Mouse (Mus musculus) intestine, embryonic 16.5 days (tissue): ENCODE measurements around the gene Gtsf2. TPM values are rescaled to one million over a fixed set of nuclear protein-coding genes. Genes with fewer than 3 reads are reported as not detected.
"Not testable (repeated sequence)": the region's sequence is repeated elsewhere in the genome, so short reads cannot be mapped to it uniquely, and the experiment has no call there.

Source experiments
- ATAC-seq: fragments of 200-750 bp; cut with Nextera tagmentation; 2 replicates; pipeline ENCODE4 v1.8.0; 2017; ENCODE audit warnings: moderate TSS enrichment, moderate library complexity
- H3K27ac ChIP-seq: fragments of 300-500 bp; sonication (generic); 2 replicates; pipeline ENCODE4 v1.5.1; 2014; ENCODE audit warnings: mild to moderate bottlenecking, low read length
- H3K27me3 ChIP-seq: fragments of 300-500 bp; sonication (generic); replicated peaks from 2 replicates; pipeline ENCODE4 v1.6.1; 2014; ENCODE audit warnings: low read length, control low read depth, mixed read lengths; ENCODE audit not compliant: control insufficient read depth, insufficient read depth
- H3K36me3 ChIP-seq: fragments of 300-500 bp; sonication (generic); 2 replicates; pipeline ENCODE4 v1.6.1; 2014; ENCODE audit warnings: low read length, control low read depth; ENCODE audit not compliant: control insufficient read depth, insufficient read depth
- H3K4me1 ChIP-seq: fragments of 300-500 bp; sonication (generic); 2 replicates; pipeline ENCODE4 v1.6.1; 2014; ENCODE audit warnings: low read length, control low read depth, mixed read lengths; ENCODE audit not compliant: control insufficient read depth, insufficient read depth
- H3K4me2 ChIP-seq: fragments of 300-500 bp; sonication (generic); 2 replicates; pipeline ENCODE4 v1.6.1; 2014; ENCODE audit warnings: low read depth, low read length, control low read depth
- H3K4me3 ChIP-seq: fragments of 300-500 bp; sonication (generic); 2 replicates; pipeline ENCODE4 v1.5.1; 2014; ENCODE audit warnings: mild to moderate bottlenecking, low read length
- H3K9ac ChIP-seq: fragments of 300-500 bp; sonication (generic); 2 replicates; pipeline ENCODE4 v1.6.1; 2014; ENCODE audit warnings: low read depth, low read length
- H3K9me3 ChIP-seq: fragments of 300-500 bp; sonication (generic); 2 replicates; pipeline ENCODE4 v1.6.1; 2016; ENCODE audit warnings: low read length, control low read depth; ENCODE audit not compliant: control insufficient read depth
- WGBS: fragments of 180-500 bp; shearing (Covaris S2); extraction: QIAGEN DNeasy Blood & Tissue Kit; methylation state at CpG from one replicate; pipeline ENCODE4 v1.1.7; 2014; 5-methylcytosine and 5-hydroxymethylcytosine counted together
- polyA plus RNA-seq: library from polyadenylated mRNA; unstranded; fragments of >200 nt; fragmentation: Nextera tagmentation; extraction: Ambion mirVana; gene quantifications from 2 replicates; pipeline ENCODE4 v1.2.1, GENCODE M21; 2015

Gene Gtsf2
- polyA plus RNA-seq, 1 experiment from 2014 or later = not detected

GRCm38 (mm10) chr15:103473769-103474168 lies 25.5 kb upstream of the Gtsf2 start:
- Histone ChIP-seq H3K4me1 (no peaks in the 10 kb centered on the region), H3K27me3 (no peaks in the 10 kb centered on the region), H3K9ac (no peak overlapping the region), H3K27ac (no peak overlapping the region), H3K36me3 (no peaks in the 10 kb centered on the region), H3K4me3 (no peak overlapping the region), H3K9me3 (no peaks in the 10 kb centered on the region), H3K4me2 (no peak overlapping the region)
- 87% methylated on average over 5 of the region's 5 CpGs for WGBS
- no peak for ATAC-seq

GRCm38 (mm10) chr15:103473182-103473581 lies 24.9 kb upstream of the Gtsf2 start:
- WGBS = 89% methylated on average over 7 of the region's 7 CpGs
- no peaks in the 10 kb centered on the region for H3K27me3 ChIP-seq
- no peaks in the 10 kb centered on the region for H3K9me3 ChIP-seq
- H3K4me1 ChIP-seq = no peaks in the 10 kb centered on the region
- H3K4me2 ChIP-seq = no peak overlapping the region
- H3K4me3 ChIP-seq = no peak overlapping the region
- no peak for ATAC-seq
- no peaks in the 10 kb centered on the region for H3K36me3 ChIP-seq
- no peak overlapping the region for H3K9ac ChIP-seq
- no peak overlapping the region for H3K27ac ChIP-seq

DNA sequence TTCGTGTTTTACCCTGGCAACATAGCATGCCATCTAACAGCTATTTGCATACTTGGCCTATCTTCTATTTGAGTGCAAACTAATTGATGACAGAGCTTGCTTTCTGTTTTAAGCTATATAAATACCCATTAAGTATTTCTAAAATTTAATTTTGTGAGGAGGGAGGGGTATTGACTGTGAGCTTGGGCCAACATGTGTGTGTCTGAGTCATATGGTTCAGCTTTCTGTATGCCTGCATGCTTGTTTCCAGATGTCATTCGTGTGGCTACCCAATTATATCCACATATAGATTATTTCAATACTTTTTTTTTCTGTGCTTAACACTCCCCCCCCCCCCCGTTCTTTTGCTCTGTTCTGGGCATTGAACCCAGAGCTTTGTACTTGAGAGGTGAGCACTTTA lies 24.0 kb upstream of the Gtsf2 start:
- Histone ChIP-seq H3K27ac (no peak overlapping the region), H3K36me3 (no peaks in the 10 kb centered on the region), H3K4me3 (no peak overlapping the region), H3K4me2 (no peak overlapping the region), H3K9ac (no peak overlapping the region), H3K27me3 (no peaks in the 10 kb centered on the region), H3K4me1 (no peaks in the 10 kb centered on the region), H3K9me3 (no peaks in the 10 kb centered on the region)
- ATAC-seq = no peak
- WGBS = 77% methylated on average over 3 of the region's 3 CpGs

DNA sequence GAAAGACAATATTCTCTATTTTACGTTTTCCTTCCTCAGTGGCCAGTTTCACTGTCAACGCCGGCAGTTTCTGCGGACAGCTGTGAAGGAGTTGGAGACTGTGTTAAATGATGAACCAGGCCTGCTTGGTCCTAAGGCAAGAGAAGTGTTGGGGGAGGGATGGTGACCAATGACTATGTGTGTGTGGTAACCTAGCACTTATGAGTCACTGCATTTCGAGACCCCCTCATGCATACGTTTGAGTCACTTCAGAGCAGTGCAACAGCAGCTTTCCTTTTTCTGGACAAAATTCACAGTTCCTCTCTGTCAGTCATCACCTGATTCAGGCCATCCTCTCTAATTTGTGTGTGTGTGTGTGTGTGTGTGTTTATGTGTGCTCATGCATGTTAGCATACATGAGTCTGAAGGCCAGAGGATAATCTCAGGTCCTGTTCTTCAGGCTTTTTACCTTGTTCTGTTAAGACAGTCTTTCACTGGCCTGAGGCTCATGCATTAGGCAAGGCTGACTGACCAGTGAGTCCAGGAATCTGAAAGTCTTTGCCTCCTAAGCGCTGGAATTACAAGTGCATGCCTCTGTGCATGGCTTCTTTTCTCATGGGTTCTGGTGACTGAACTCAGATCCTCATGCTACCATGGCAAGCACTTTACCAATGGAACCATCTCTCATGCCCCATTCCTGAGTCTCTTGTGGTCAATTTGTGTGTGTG lies 23.4 kb upstream of the Gtsf2 start:
- no peak for ATAC-seq
- H3K4me2 ChIP-seq = no peak overlapping the region
- no peak overlapping the region for H3K9ac ChIP-seq
- H3K4me3 ChIP-seq = no peak overlapping the region
- H3K36me3 ChIP-seq = no peaks in the 10 kb centered on the region
- no peak overlapping the region for H3K27ac ChIP-seq
- H3K27me3 ChIP-seq = no peaks in the 10 kb centered on the region
- H3K9me3 ChIP-seq = no peaks in the 10 kb centered on the region
- 79% methylated on average over 7 of the region's 7 CpGs for WGBS
- H3K4me1 ChIP-seq = no peaks in the 10 kb centered on the region

- Histone ChIP-seq H3K4me3 (no peak overlapping the region), H3K27me3 (no peaks in the 10 kb centered on the region), H3K36me3 (no peaks in the 10 kb centered on the region), H3K27ac (no peak overlapping the region), H3K4me1 (no peaks in the 10 kb centered on the region), H3K4me2 (no peak overlapping the region), H3K9ac (no peak overlapping the region), H3K9me3 (no peaks in the 10 kb centered on the region)
- 53% methylated on average over 7 of the region's 7 CpGs for WGBS
- no peak for ATAC-seq
Measured at GRCm38 (mm10) chr15:103462539-103463261, 14.4 kb upstream of the Gtsf2 start.

DNA sequence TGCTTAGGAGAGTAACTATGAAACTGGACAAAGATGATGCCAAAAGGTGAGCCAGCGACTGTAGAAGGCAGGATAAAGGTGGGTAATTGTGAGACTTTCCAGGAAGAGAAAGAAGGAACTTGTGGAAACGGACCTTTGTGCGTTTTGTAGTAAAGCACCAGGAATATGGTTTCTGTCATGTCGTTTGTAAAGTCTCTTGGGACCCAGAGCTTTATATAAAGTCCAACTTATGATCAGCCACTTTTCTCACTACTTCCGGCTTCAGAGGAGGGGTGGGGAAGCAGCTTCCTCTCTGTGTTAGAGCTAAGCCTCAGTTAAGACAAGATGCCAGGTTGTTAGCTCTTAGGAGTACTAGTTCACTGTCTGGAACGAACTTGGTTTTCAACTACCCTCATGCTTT lies 6.2 kb upstream of the Gtsf2 start:
- Histone ChIP-seq H3K4me3 (no peak overlapping the region), H3K27ac (no peak overlapping the region), H3K27me3 (no peaks in the 10 kb centered on the region), H3K9me3 (no peaks in the 10 kb centered on the region), H3K4me2 (no peak overlapping the region), H3K36me3 (no peaks in the 10 kb centered on the region), H3K9ac (no peak overlapping the region), H3K4me1 (no peaks in the 10 kb centered on the region)
- 78% methylated on average over 6 of the region's 6 CpGs for whole genome bisulfite sequencing
- no peak for ATAC-seq

DNA sequence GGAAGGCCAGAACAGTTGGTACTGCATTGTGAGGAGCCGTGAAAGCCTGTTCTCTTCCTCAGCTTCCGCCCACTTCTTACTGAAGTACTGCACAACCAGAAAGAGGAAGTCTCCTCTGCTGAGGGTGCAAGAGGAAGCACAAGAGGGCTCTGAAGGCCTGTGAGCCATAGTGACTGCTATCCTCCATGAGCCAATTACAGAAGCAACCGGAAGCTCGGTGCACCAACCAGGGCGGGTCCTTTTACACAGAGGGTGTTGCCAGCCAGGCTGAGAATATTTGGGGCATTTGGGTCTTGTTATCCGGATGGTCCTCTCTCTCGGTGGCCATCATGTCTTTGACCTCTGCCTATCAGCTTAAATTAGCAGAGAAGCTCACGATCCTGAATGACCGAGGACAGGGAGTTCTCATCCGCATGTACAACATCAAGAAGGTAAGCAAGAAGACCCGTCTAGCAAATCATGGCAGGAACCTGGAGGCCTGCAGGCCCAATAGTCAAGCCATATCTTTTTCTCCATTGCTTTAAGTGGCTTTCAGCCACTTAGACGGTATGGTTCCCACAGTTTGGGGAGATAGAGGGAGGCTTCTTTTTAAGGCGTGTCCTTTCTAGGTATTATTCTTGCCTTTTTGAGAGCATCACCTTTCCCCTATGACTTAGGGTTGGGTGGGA lies 5.4 kb upstream of the Gtsf2 start, which contains the start of gene Nckap1l:
Gene Nckap1l, plus strand, starts transcription at position 244 of the 668 bp plus-strand sequence.
- H3K9me3 ChIP-seq = no peaks in the 10 kb centered on the region
- H3K36me3 ChIP-seq = no peaks in the 10 kb centered on the region
- WGBS = 85% methylated on average over 13 of the region's 13 CpGs
- no peak within 1 kb of the TSS for H3K4me3 ChIP-seq
- H3K27ac ChIP-seq = no peak within 1 kb of the TSS
- no peaks in the 10 kb centered on the region for H3K4me1 ChIP-seq
- no peaks in the 10 kb centered on the region for H3K27me3 ChIP-seq
- no peak within 1 kb of the TSS for H3K4me2 ChIP-seq
- ATAC-seq = no peak
- H3K9ac ChIP-seq = no peak within 1 kb of the TSS

DNA sequence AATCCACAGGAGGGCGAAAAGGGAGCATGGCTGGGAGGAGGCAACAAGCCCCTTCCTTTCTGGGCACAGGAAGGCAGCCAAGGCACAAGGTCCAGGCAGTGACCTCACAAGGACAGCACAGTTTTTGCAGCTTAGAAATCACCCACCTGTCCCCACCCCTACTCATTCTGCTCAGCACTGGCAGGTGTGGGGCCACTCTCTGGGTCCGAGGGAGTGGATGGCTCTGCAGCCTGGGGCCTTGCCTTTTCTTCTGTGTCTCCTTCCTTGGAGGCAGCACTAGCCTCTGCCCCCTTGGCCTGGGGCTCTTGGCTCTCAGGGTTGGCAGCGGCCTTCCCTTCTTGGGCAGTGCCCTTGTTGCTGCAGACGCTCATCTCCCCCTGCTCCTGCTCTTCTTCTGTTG lies 2.3 kb downstream of the Gtsf2 start:
- H3K36me3 ChIP-seq, H3K4me2 ChIP-seq, H3K9me3 ChIP-seq, H3K9ac ChIP-seq, H3K4me3 ChIP-seq, H3K27me3 ChIP-seq, H3K27ac ChIP-seq, ATAC-seq, H3K4me1 ChIP-seq: not testable (repeated sequence)
- 80% methylated on average over 4 of the region's 4 CpGs for whole genome bisulfite sequencing

GRCm38 (mm10) chr15:103430241-103430640 lies 18.0 kb downstream of the Gtsf2 start, which contains the start of gene Gtsf1:
Gene Gtsf1, minus strand, starts transcription at chr15:103430470.
- Histone ChIP-seq H3K9ac (no peak within 1 kb of the TSS), H3K27me3 (no peaks in the 10 kb centered on the region), H3K4me2 (no peak within 1 kb of the TSS), H3K9me3 (no peaks in the 10 kb centered on the region), H3K36me3 (no peaks in the 10 kb centered on the region), H3K27ac (no peak within 1 kb of the TSS), H3K4me3 (no peak within 1 kb of the TSS), H3K4me1 (no peaks in the 10 kb centered on the region)
- ATAC-seq = no peak
- WGBS = 94% methylated on average over 16 of the region's 16 CpGs
